Mouse (Mus musculus): ENCODE measurements around the gene Tspear.
"Not testable (repeated sequence)": the region's sequence is repeated elsewhere in the genome, so short reads cannot be mapped to it uniquely, and the experiment has no call there.

The Tspear gene

DNA sequence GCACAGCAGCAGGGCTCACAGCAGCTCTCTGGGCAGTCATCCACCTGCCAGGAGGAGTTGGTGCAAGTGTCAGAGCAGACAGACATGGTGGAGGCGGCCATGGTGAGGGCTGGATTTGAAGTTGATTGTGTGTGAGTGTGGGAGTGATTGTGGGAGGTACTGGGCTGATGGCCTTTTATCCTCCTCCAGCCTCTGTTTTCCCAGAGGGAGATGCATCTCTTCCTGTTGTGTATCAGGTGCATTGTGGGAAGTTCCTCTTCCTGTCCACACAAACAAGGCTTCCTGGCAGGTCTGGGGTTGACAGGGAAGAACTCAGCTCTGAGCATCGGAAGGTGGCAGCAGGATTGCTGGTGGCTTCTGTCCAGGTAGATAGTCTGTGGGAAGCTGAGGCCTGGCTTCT, 108.6 kb downstream of the Tspear start, which contains the start of gene Gm9639:
Gm9639 (minus strand) TSS at position 101 of the 400 bp plus-strand sequence.
- DNase-seq (ENCODE audit: low spot score) = no peak

- DNase-seq (ENCODE audit: low spot score) = no peak
Observed at GRCm38 (mm10) chr10:77797677-77798076, 111.3 kb downstream of the Tspear start.

GRCm38 (mm10) chr10:77798164-77798920, 112.0 kb downstream of the Tspear start:
- not testable (repeated sequence) for DNase-seq (ENCODE audit: low spot score)

DNA sequence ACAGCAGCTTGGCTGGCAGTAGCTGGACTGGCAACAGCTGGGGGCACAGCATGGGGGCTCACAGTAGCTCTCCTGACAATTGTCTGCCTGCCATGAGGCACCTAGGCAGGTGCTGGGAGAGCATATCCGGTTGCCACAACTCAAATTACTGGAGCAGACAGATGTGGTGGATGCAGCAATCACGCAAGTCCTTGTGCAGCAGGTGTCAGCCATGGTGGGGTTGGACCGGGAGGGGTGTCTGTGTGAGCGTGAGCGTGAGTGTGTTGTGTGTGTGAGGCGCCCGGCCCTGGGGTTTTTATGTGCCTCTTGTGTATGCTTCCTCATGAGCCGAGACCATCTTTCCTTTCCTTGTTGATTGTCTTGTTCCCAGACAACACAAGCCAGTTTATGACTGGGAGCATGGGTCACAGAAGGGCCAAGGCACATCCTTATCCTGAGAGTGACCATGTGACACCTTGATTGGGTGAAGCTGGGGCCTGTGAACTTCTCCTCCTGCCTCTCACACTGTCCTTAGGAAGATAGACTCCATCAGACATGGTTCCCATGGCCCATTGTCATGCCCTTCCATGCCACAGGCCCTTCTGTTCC, 112.6 kb downstream of the Tspear start, which contains the start of gene Gm19668:
Gm19668 (minus strand) TSS at position 213 of the 588 bp plus-strand sequence.
- no peak for DNase-seq (ENCODE audit: low spot score)

- no peak for DNase-seq (ENCODE audit: low spot score)
Observed at GRCm38 (mm10) chr10:77804095-77804494, 117.7 kb downstream of the Tspear start.

GRCm38 (mm10) chr10:77811743-77812142, 125.4 kb downstream of the Tspear start, which contains the start of gene Gm9507:
Gene Gm9507 (minus strand): TSS chr10:77811843.
- no peak for DNase-seq (ENCODE audit: low spot score)

GRCm38 (mm10) chr10:77814382-77814781, 128.0 kb downstream of the Tspear start, which contains the start of gene Gm2696:
Gene Gm2696 (plus strand): TSS chr10:77814682.
- DNase-seq (ENCODE audit: low spot score) = no peak

GRCm38 (mm10) chr10:77815514-77815913, 129.1 kb downstream of the Tspear start:
- DNase-seq (ENCODE audit: low spot score) = no peak

DNA sequence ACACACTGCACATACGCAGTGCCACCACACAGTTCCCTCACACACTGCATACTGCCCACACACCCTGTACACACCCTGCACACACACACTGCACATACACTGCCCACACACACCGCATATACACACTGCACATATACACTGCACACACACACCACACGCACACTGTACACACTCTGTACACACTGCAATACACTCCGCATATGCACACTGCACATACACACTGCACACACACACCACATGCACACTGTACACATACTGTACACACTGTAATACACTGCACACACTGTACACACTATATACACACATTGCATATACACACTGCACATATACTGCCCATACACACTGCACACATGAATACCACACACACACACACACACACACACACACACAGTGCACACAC, 132.2 kb downstream of the Tspear start:
- no peak for DNase-seq (ENCODE audit: low spot score)

- DNase-seq (ENCODE audit: low spot score) = no peak
Observed at GRCm38 (mm10) chr10:77819203-77819602, 132.8 kb downstream of the Tspear start.

DNA sequence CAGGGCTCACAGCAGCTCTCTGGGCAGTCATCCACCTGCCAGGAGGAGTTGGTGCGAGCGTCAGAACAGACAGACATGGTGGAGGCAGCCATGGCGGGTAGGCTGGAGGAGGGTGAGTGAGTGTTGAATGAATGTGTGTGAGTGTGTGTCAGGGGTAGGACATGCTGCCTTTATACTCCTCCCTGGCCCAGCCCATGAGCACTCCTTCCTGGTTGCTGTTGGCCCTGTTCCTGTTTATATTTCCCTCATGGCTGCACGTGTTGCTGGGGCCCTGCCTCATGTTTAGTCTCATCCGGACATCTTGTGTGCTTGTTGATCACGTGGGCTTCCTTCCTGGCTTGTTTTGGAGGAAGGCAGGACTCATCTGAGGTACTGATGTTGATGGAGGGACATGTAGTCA, 140.6 kb downstream of the Tspear start, which contains the start of gene Krtap10-4:
Krtap10-4 (minus strand) TSS at position 145 of the 400 bp plus-strand sequence.
- no peak for DNase-seq (ENCODE audit: low spot score)

DNA sequence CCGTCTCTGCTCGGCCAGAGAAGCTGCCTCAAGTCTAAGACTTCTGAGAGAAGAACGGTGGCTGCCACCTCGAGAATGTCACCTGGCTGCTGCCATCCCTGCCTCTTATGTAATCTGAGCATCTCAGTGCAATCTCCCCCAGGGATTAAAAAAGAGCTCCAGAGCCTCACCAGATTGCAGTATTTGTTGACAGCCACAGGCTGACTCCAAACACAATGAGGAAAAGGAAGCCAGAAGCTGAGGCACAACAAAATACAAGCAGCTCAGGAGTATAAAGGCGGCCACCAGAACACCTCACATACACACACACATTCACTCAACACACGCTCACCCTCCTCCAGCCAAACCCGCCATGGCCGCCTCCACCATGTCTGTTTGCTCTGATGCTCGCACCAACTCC, 149.3 kb downstream of the Tspear start, which contains the start of gene Krtap10-10:
Krtap10-10 (plus strand) TSS at position 301 of the 400 bp plus-strand sequence.
- DNase-seq (ENCODE audit: low spot score) = no peak

- no peak for DNase-seq (ENCODE audit: low spot score)
Observed at GRCm38 (mm10) chr10:77839006-77839405, 152.6 kb downstream of the Tspear start.

DNA sequence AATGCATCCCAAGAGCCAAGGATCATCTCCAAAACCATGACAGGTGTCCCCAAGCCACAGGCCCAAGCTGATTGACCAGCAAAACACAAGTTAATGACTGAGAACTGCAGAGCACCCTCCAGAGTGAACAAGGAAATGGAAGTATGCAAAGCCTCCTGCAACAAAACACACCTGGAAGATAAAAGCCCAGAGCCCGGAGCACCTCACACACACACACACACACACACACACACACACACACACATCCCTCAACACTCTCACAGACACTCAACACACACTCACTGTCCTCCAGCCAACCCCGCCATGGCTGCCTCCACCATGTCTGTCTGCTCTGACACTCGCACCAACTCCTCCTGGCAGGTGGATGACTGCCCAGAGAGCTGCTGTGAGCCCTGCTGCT, 160.1 kb downstream of the Tspear start, which contains the start of gene Gm36176:
Gm36176 (plus strand) TSS at position 301 of the 400 bp plus-strand sequence.
- no peak for DNase-seq (ENCODE audit: low spot score)

- DNase-seq (ENCODE audit: low spot score) = no peak
Observed at GRCm38 (mm10) chr10:77846961-77847360, 160.6 kb downstream of the Tspear start.

DNA sequence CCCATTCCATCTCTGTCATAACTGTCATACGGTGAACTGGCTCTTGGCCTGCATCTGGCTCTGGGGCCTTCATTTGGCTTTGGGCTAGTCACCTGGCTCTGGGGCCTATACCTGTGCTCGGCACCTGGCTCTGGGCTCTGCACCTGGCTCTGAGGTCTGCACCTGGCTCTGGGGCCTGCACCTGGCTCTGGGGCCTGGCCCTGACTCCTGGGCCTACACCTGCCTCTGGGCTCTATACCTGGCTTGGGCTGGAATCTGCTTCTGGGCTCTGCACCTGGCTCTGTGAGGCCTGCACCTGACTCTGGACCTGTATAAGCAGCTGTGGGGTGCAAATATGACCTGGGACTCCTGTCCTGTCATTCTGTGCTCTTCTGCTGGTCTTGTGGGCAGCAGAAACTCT, 161.2 kb downstream of the Tspear start:
- no peak for DNase-seq (ENCODE audit: low spot score)

DNA sequence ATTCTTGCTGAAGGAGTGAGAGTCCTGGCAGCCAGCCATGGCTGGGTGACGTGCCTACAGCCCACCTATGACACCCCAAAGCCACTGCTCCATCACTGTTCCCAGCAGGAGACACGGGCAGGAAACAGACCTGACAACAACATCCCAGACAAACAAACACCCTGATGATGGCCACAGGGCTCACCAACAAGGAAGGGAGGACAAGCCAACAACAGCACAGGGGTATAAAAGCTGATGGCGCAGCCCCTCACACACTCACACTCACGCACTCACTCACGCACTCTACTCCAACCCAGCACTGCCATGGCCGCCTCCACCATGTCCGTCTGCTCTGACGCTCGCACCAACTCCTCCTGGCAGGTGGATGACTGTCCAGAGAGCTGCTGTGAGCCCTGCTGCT, 166.2 kb downstream of the Tspear start, which contains the start of gene Gm10318:
Gm10318 (plus strand) TSS at position 301 of the 400 bp plus-strand sequence.
- no peak for DNase-seq (ENCODE audit: low spot score)

GRCm38 (mm10) chr10:77861675-77862074, 175.3 kb downstream of the Tspear start, which contains the start of gene Gm3285:
Gene Gm3285 (plus strand): TSS chr10:77861975.
- DNase-seq (ENCODE audit: low spot score) = no peak

GRCm38 (mm10) chr10:77864067-77864761, 177.8 kb downstream of the Tspear start:
- peak; percentile 64 for DNase-seq (ENCODE audit: low spot score)

DNA sequence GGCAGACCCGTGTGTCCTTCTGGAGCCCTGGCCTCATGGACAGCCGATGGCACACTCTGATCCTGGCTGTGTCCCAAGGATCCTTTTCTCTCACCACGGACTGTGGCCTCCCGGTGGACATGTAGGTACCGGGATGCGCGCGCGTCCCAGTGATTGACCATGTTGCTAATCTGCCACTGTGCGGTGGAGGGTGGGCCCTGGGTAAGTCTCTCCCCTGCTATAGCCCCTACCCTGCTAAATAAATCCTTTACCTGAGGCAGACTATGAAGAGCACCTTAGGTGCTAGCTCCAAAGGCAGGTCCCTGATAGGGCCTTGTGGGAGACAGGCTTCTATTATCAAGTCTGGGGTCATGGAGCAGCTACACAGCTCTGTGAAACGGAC, 178.4 kb downstream of the Tspear start:
- DNase-seq (ENCODE audit: low spot score) = no peak

- DNase-seq (ENCODE audit: low spot score) = no peak
Observed at GRCm38 (mm10) chr10:77867546-77867945, 181.2 kb downstream of the Tspear start.

DNA sequence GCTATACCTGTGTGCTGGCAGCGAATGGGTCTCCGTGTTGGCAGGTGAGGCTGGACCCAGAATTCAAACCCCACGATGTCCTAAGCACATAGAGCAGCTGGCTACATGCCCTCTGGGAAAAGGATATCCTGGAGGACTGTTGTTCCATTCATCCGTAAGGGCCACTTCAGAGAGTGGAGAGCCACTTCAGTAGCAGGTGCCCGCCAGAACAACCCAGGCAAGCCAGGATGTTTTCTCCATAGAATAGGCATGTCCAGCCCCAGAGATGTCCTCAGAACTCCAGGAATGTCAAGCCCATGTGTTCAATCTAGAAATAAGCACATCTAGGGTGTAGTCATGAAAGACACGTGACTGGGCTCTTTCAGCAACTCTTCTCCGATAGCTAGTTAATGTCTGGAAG, 183.3 kb downstream of the Tspear start:
- DNase-seq (ENCODE audit: low spot score) = peak; percentile 62
